Comparison of ENCODE assay signal across 8 mouse cellular contexts in genomic region chr13:63814746-63815681, GRCm38 (mm10). TPM values are rescaled to one million over a fixed set of nuclear protein-coding genes. Genes with fewer than 3 reads are reported as not detected.
DNase-seq lines count a peak whose midpoint lies in the region; ATAC-seq and TF ChIP-seq lines count a peak whose summit lies in the region.

Gene Ercc6l2, plus strand, starts transcription at chr13:63815240.

- H3K4me1 ChIP-seq in cortical plate, adult 2 months (ENCODE audit: control insufficient read depth, insufficient read depth, low read length), result no peaks in the 10 kb centered on the region
- H3K4me1 ChIP-seq in megakaryocyte, embryonic 14.5 days, result peaks cover 42% of the 10 kb centered on the region

- H3K9me3 ChIP-seq in megakaryocyte, embryonic 14.5 days, result no peaks in the 10 kb centered on the region

- no peak for TF ChIP-seq CTCF in cortical plate, adult 2 months (IDR thresholded peaks at IDR 0.05; ENCODE audit: extremely low read depth, insufficient read depth, low read length)

- peak within 1 kb of the TSS; percentile 76 for H3K27ac ChIP-seq in cortical plate, adult 2 months (ENCODE audit: insufficient read depth, low read length)

- H3K4me3 ChIP-seq in cortical plate, adult 2 months (ENCODE audit: insufficient read depth, low read length), result peak within 1 kb of the TSS; percentile 69
- H3K4me3 ChIP-seq in megakaryocyte, embryonic 14.5 days (replicated peaks), result peak within 1 kb of the TSS; percentile 95

- H3K36me3 ChIP-seq in megakaryocyte, embryonic 14.5 days (replicated peaks; ENCODE audit: low read length), result no peaks in the 10 kb centered on the region

- no peaks in the 10 kb centered on the region for H3K27me3 ChIP-seq in megakaryocyte, embryonic 14.5 days (replicated peaks)

- peak; percentile 96 to 97 for DNase-seq in gastrocnemius, adult 8-10 months (ENCODE audit: low spot score in 2 of 2)
- DNase-seq in hindlimb bud, embryonic 11.5 days (ENCODE audit: extremely low spot score, low read depth, low spot score), result peak; percentile 98
- peak; percentile 97 to 99 for DNase-seq in left cerebral cortex, adult 8-10 months (ENCODE audit: low spot score in 2 of 2)
- DNase-seq in right cerebral cortex, postnatal 10 days (ENCODE audit: low spot score in 2 of 2), result peak; percentile 99
- DNase-seq in urinary bladder, postnatal 25 days (ENCODE audit: low spot score), result peak; percentile 97

- peak; percentile 96 for ATAC-seq in activated CD4-positive, CD25-positive, alpha-beta regulatory T cell, adult 4 months

- TF ChIP-seq POLR2A in cortical plate, adult 2 months (IDR thresholded peaks at IDR 0.05; ENCODE audit: extremely low read depth, insufficient read depth, low read length), result peak; percentile 92

RNA-seq across cellular contexts. Expression of gene Ercc6l2, which starts in this region (rescaled TPM):
- 10 to 100 TPM; 15.7 to 17.3 TPM for polyA plus RNA-seq in activated CD4-positive, CD25-positive, alpha-beta regulatory T cell, adult 4 months (2017; shearing (Covaris generic))
- 16.4 and 19.2 TPM in 2 replicates for polyA plus RNA-seq in cortical plate, adult 2 months (2012; rRNA removed)
- 10 to 100 TPM; 14.1 to 27.2 (median 19.1) TPM for total RNA-seq in gastrocnemius, adult 8-10 months (2022)
- total RNA-seq in left cerebral cortex, adult 8-10 months (2022), result 10 to 100 TPM; 19.5 to 21.7 (median 20.3) TPM
- polyA plus RNA-seq in megakaryocyte, embryonic 14.5 days (2012; ENCODE audit: insufficient read depth, low replicate concordance), result 1.8 and 6.1 TPM in 2 replicates

Comparison
In these comparisons a context has a peak if more than half of its experiments do, and no peak if none do; other contexts are left out.
1. Peak in every context shown above with its lines: DNase-seq, ATAC-seq, H3K4me3 ChIP-seq and H3K27ac ChIP-seq.